Mouse (Mus musculus) forebrain, embryonic 15.5 days (tissue): ENCODE measurements around the gene Alcam. TPM values are rescaled to one million over a fixed set of nuclear protein-coding genes. Genes with fewer than 3 reads are reported as not detected.
A peak's percentile ranks its signal among the peaks of the same experiment; 100 is the strongest.

Experiments
- ATAC-seq: fragments of 200-750 bp; cut with Nextera tagmentation; replicated peaks from 2 replicates; pipeline ENCODE4 v1.8.0; 2017; ENCODE audit warnings: mild to moderate bottlenecking, moderate TSS enrichment, moderate library complexity
- H3K27ac ChIP-seq: fragments of 300-500 bp; sonication (generic); replicated peaks from 2 replicates; pipeline ENCODE4 v1.5.1; 2015; ENCODE audit warnings: mild to moderate bottlenecking, inconsistent platforms
- H3K27me3 ChIP-seq: fragments of 300-500 bp; sonication (generic); 2 replicates; pipeline ENCODE4 v1.6.1; 2015; ENCODE audit warnings: inconsistent platforms
- H3K36me3 ChIP-seq: fragments of 300-500 bp; sonication (generic); 2 replicates; pipeline ENCODE4 v1.6.1; 2015; ENCODE audit warnings: mild to moderate bottlenecking, inconsistent platforms
- H3K4me1 ChIP-seq: fragments of 300-500 bp; sonication (generic); 2 replicates; pipeline ENCODE4 v1.6.1; 2015; ENCODE audit warnings: inconsistent platforms
- H3K4me2 ChIP-seq: fragments of 300-500 bp; sonication (generic); replicated peaks from 2 replicates; pipeline ENCODE4 v1.6.1; 2015; ENCODE audit warnings: mild to moderate bottlenecking, inconsistent platforms
- H3K4me3 ChIP-seq: fragments of 300-500 bp; sonication (generic); 2 replicates; pipeline ENCODE4 v1.5.1; 2015; ENCODE audit warnings: mild to moderate bottlenecking, inconsistent platforms
- H3K9ac ChIP-seq: fragments of 300-500 bp; sonication (generic); replicated peaks from 2 replicates; pipeline ENCODE4 v1.6.1; 2015; ENCODE audit warnings: mild to moderate bottlenecking, inconsistent platforms
- H3K9me3 ChIP-seq: fragments of 300-500 bp; sonication (generic); 2 replicates; pipeline ENCODE4 v1.6.1; 2016; ENCODE audit warnings: inconsistent platforms
- WGBS: fragments of 180-500 bp; shearing (Covaris S2); methylation state at CpG from one replicate; pipeline ENCODE4 v1.1.7; 2015; ENCODE audit warnings: mixed read lengths; 5-methylcytosine and 5-hydroxymethylcytosine counted together
- polyA plus RNA-seq: library from polyadenylated mRNA; unstranded; fragments of >200 nt; fragmentation: Nextera tagmentation; extraction: Ambion mirVana; gene quantifications from 2 replicates; pipeline ENCODE4 v1.2.1, GENCODE M21; 2015

The Alcam gene
- polyA plus RNA-seq, 1 experiment from 2014 or later: 22.5 TPM

DNA sequence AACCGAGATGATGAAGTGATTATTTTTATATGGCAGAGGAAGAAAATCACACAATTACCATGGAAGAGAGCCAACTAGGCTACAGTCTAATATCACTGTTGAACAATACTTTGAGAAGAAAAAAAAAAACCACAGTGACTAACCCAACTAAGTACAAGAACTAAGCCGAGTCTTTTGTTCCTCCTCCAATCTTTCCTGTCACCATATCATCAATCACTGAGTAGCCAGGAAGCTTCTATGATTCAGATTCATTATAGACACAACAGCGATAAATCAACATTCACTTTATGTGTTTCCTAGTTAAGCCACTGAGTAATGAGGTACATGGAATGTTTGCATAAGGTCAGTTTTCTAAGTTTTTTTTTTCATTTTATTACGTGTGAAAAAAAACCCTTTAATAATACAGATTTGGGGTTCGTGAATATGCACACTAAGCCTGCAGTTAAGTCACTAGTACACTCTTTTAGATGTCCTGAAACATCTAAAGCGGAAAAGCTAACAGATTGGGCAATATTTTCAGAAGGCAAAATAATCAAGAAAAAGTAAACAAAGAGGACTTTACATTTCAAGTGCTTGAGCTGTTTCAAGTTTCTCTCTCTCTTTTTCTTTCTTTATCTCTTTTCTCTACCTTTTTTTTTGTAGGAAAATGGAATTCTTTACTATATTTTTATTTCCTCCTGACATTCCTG is 15.5 kb downstream of the Alcam start:
- Histone ChIP-seq H3K36me3 (no peaks in the 10 kb centered on the region), H3K9ac (no peak overlapping the region), H3K4me2 (no peak overlapping the region), H3K4me3 (no peak overlapping the region), H3K4me1 (no peaks in the 10 kb centered on the region), H3K27me3 (no peaks in the 10 kb centered on the region), H3K9me3 (no peaks in the 10 kb centered on the region), H3K27ac (no peak overlapping the region)
- ATAC-seq: no peak
- WGBS: 85% methylated on average over 6 of the region's 6 CpGs

DNA sequence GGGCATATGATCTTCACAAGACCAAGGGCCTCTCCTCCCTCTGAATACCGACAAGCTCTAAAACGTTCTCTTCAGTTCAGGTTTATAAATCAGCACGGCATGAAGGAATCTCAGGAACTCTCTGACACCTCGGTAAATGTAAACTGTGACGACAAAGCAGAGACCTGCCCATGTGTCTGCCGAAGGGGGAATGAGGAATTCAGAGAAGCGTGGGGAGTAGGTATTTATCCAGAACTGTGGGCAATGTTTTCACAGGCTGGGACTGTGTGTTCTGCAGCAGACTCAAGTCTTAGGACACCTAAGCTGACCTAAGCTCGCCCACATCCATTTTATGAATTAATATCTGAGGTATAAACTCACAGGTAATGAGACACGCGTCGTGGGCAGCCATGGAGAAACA is 20.7 kb downstream of the Alcam start:
- no peak overlapping the region for H3K9ac ChIP-seq
- H3K9me3 ChIP-seq: no peaks in the 10 kb centered on the region
- no peak for ATAC-seq
- H3K4me3 ChIP-seq: no peak overlapping the region
- H3K27ac ChIP-seq: no peak overlapping the region
- H3K36me3 ChIP-seq: no peaks in the 10 kb centered on the region
- no peak overlapping the region for H3K4me2 ChIP-seq
- no peaks in the 10 kb centered on the region for H3K27me3 ChIP-seq
- H3K4me1 ChIP-seq: peaks cover 4% of the 10 kb centered on the region; the same call in 1 of the 2 replicates
- 83% methylated on average over 11 of the region's 11 CpGs for WGBS

DNA sequence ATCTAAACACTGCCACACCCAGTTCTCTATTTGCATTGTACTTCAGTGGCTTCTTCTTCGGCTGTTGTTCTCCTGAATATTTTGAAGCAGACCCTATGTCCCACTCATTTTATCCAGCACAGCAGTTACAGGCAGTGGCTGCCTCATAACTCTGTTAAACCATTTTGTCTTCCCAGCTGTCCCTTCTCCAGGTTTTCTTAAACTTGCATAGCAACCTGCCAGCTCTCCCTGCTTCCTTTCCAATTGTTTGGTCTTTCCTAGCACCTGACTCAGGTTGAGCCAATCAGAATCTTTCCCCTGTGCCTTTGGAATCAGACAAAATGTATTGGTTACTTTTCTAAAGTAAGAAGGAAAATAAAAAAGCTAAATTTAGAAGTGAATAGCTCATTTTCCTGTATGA is 21.8 kb downstream of the Alcam start:
- no peaks in the 10 kb centered on the region for H3K9me3 ChIP-seq
- H3K4me2 ChIP-seq: no peak overlapping the region
- 90% methylated on average over 1 of the region's 1 CpGs for WGBS
- no peaks in the 10 kb centered on the region for H3K36me3 ChIP-seq
- H3K27ac ChIP-seq: no peak overlapping the region
- H3K9ac ChIP-seq: no peak overlapping the region
- peaks cover 4% of the 10 kb centered on the region; the same call in 1 of the 2 replicates for H3K4me1 ChIP-seq
- no peaks in the 10 kb centered on the region for H3K27me3 ChIP-seq
- no peak for ATAC-seq
- H3K4me3 ChIP-seq: no peak overlapping the region

DNA sequence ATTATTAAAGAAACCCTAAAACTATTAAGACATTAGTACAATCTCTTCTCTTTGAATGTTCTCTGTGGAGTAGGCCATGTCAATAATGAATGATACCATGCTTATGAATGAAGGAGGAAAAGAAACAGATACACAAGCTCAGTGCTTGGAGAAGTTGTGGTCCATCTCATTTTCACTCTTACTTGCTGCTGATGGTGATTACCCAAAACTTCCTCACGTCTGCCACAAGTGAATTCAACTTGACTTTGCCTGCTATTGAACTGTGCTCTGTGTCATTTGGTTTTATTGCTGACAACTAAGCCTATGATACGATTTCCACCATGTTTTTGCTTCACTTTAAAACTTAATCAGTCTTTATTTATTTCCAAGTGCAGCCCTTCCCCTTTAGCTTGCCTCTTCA is 22.3 kb downstream of the Alcam start:
- H3K9me3 ChIP-seq: no peaks in the 10 kb centered on the region
- WGBS: 82% methylated on average over 2 of the region's 2 CpGs
- H3K4me3 ChIP-seq: no peak overlapping the region
- no peak for ATAC-seq
- no peak overlapping the region for H3K4me2 ChIP-seq
- no peak overlapping the region for H3K27ac ChIP-seq
- no peak overlapping the region for H3K9ac ChIP-seq
- no peaks in the 10 kb centered on the region for H3K36me3 ChIP-seq
- peaks cover 4% of the 10 kb centered on the region; the same call in 1 of the 2 replicates for H3K4me1 ChIP-seq
- H3K27me3 ChIP-seq: no peaks in the 10 kb centered on the region

DNA sequence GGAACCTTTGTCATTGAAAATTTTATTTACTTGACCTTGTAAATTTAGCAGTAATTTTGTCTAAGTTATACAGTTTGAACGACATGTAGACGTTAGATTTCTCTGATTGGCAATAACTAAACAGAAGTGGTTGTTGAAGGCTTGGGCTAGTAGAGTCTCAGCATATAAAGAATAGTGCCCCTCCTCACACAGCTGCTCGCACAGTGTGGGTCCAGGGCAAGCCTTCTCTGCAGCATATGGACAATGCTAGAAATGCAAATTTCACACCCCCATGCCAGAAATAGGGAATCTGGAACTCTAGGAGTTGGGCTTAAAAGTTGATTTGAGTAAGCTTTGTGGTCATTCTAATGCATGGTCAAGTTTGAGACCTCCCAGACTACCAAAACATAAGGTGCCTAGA is 23.8 kb downstream of the Alcam start:
- no peak overlapping the region for H3K4me3 ChIP-seq
- H3K4me1 ChIP-seq: peaks cover 4% of the 10 kb centered on the region; the same call in 1 of the 2 replicates
- H3K27ac ChIP-seq: no peak overlapping the region
- H3K27me3 ChIP-seq: no peaks in the 10 kb centered on the region
- no peak overlapping the region for H3K4me2 ChIP-seq
- H3K9ac ChIP-seq: no peak overlapping the region
- 55% methylated on average over 3 of the region's 3 CpGs for WGBS
- no peaks in the 10 kb centered on the region for H3K9me3 ChIP-seq
- H3K36me3 ChIP-seq: no peaks in the 10 kb centered on the region
- ATAC-seq: 0 out of 2 replicates have a peak, but pooled peaks have one; percentile 55

DNA sequence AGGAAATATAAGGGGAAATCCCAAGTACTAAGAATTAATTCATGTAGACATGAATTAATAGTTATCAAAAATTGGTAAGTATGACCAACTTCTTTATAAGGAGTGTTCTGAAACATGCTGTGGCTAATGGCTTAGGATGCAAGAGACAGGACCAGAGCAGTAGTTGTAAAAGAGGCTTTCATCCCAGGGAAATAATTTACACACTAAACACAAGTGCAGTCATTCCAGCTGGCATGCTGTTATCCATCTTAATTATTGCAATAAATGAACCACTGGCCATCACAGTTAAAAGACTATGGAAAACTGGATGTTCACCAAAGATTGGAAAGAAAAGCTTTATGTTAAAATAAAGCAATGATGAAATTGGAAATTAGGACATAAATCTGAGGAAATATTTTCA is 24.2 kb downstream of the Alcam start:
- H3K4me1 ChIP-seq: peaks cover 4% of the 10 kb centered on the region; the same call in 1 of the 2 replicates
- H3K27me3 ChIP-seq: no peaks in the 10 kb centered on the region
- H3K4me3 ChIP-seq: no peak overlapping the region
- H3K9me3 ChIP-seq: no peaks in the 10 kb centered on the region
- H3K9ac ChIP-seq: no peak overlapping the region
- ATAC-seq: no peak
- no peak overlapping the region for H3K4me2 ChIP-seq
- no peak overlapping the region for H3K27ac ChIP-seq
- no peaks in the 10 kb centered on the region for H3K36me3 ChIP-seq

DNA sequence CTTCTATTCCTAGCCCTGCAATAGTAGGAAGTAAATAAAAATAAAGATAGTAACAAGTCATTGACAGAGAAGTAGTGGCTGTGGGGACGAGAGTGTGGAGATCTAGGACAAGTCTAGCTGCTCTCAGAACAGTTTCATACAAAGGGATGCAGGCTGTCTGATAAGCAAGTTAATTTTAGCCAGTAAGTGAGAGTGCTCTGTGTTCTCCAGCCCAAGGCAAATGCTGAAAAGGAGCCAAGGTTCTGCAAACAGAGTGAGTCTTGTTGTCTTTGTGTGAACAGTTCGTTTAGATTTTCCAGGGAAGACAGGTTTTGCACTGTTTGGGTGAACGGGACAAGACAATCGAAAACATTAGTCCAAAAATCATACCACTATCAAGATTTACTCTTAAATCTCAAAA is 25.4 kb downstream of the Alcam start:
- no peak overlapping the region for H3K4me2 ChIP-seq
- no peaks in the 10 kb centered on the region for H3K36me3 ChIP-seq
- no peak overlapping the region for H3K4me3 ChIP-seq
- H3K27me3 ChIP-seq: no peaks in the 10 kb centered on the region
- 52% methylated on average over 4 of the region's 4 CpGs for WGBS
- H3K9ac ChIP-seq: no peak overlapping the region
- peaks cover 4% of the 10 kb centered on the region; the same call in 1 of the 2 replicates for H3K4me1 ChIP-seq
- no peaks in the 10 kb centered on the region for H3K9me3 ChIP-seq
- ATAC-seq: no peak; the same call in 1 of the 2 replicates
- H3K27ac ChIP-seq: no peak overlapping the region

DNA sequence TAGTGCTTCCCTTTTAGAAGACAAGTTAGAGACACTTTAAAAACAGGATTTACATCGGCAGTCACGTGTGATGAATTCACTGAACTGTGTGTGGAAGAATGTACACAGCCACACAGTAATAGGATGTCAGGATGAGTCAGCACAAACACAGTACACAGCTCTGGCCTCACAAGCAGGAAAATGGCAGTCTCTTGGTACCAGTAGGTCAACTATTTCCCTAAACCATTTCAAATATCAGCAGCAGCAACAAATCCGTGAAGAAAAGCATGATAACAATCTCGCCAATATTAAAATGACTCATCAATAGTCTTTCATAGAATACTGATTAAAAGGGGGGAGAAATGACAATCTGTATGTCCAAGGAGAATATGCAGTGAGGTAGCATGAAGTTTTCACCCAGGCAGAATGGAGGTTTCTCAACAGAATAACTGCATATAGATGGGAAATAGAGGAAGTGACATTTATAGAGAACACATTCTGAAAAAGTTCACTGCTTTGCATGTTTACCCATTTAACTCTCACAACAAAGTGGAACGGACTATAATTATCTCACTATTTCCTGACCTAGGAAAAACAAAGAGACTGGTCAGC is 35.2 kb downstream of the Alcam start:
- H3K4me1 ChIP-seq: no peaks in the 10 kb centered on the region
- no peak overlapping the region for H3K9ac ChIP-seq
- no peak for ATAC-seq
- no peaks in the 10 kb centered on the region for H3K36me3 ChIP-seq
- no peak overlapping the region for H3K27ac ChIP-seq
- H3K4me3 ChIP-seq: no peak overlapping the region
- WGBS: 70% methylated on average over 5 of the region's 5 CpGs
- H3K27me3 ChIP-seq: no peaks in the 10 kb centered on the region
- H3K9me3 ChIP-seq: no peaks in the 10 kb centered on the region
- no peak overlapping the region for H3K4me2 ChIP-seq

DNA sequence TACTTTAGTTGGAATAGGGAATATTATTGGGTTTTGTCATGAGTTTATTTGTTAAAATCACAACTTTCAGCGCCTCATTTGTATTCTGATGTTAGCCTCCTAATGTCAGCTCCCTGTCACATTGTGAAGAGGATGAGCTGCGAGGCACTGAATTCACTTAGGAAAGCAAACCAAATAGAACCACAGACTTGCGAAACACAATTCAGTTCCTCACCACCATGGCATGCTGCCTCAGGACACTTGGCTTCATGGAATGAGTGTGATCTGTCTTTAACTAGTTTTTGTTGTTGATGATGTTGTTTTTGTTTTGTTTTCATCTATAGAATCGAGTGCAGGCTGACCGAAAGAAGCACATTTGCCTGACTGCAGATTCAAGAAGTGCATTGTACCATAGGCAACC is 35.9 kb downstream of the Alcam start:
- Histone ChIP-seq H3K27ac (no peak overlapping the region), H3K4me1 (no peaks in the 10 kb centered on the region), H3K9me3 (no peaks in the 10 kb centered on the region), H3K4me2 (no peak overlapping the region), H3K36me3 (no peaks in the 10 kb centered on the region), H3K9ac (no peak overlapping the region), H3K27me3 (no peaks in the 10 kb centered on the region), H3K4me3 (no peak overlapping the region)
- ATAC-seq: no peak
- 69% methylated on average over 5 of the region's 5 CpGs for WGBS

DNA sequence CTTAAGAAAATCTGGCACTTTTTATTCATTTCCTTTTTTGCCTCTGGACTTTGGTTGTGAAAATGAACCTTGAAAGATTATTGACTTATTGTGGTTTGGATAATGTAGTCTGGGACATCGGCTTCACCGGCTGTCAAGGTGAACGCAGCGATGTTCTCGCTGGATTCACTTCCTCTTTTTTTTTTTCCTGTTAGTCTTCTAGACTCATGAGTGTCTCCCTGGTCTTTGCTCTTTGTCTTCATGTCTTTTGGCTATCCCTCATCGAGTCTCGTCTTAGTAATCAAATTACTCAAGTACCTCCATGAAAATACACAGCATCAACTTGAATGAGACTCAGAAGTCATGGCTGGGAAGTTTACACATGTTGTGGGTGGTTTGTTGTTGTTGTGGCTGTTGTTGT is 36.7 kb downstream of the Alcam start:
- no peak for ATAC-seq
- Histone ChIP-seq H3K9ac (no peak overlapping the region), H3K4me3 (no peak overlapping the region), H3K4me1 (no peaks in the 10 kb centered on the region), H3K4me2 (no peak overlapping the region), H3K27ac (no peak overlapping the region), H3K27me3 (no peaks in the 10 kb centered on the region), H3K9me3 (no peaks in the 10 kb centered on the region), H3K36me3 (no peaks in the 10 kb centered on the region)
- 92% methylated on average over 7 of the region's 7 CpGs for WGBS

DNA sequence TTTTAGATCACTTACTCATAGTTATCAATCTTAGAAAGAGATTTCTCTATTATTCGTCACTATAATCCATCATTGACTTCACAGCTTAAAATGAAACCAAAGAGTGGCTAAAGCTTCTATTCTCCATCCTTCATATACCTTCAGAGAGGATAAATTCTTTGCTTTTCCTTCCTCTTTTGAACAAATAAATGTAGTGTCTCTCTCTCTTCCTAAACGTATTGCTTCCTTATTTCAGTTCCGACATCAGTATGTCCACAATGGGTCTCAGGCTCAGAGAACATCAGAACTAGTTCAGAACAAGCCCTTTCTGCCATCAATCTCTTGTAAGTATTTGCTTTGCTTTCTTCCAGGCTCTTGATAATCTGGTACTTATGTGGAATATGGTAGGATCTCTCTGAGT is 40.2 kb downstream of the Alcam start:
- no peaks in the 10 kb centered on the region for H3K4me1 ChIP-seq
- H3K9ac ChIP-seq: no peak overlapping the region
- H3K4me3 ChIP-seq: no peak overlapping the region
- no peak overlapping the region for H3K27ac ChIP-seq
- no peak for ATAC-seq
- no peak overlapping the region for H3K4me2 ChIP-seq
- WGBS: 96% methylated on average over 3 of the region's 3 CpGs
- H3K9me3 ChIP-seq: no peaks in the 10 kb centered on the region
- H3K36me3 ChIP-seq: no peaks in the 10 kb centered on the region
- H3K27me3 ChIP-seq: no peaks in the 10 kb centered on the region

DNA sequence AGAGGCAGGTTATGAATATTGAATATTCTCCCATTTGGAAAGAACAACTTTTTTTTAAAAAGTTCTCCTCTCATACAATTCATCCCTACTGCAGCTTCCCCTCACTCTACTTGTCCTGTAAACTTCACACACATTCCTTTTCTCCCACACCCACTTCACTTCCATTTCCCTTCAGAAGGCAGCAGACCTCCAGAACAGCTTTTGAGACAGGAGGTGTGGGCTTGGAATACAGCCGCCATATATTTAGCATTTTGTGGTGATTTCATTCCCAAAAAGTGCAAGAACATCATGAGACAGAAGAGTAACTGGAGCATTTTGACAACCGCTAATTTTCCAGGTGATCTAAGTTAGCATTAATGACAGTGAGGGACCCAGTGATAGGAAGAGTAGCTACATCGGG is 47.8 kb downstream of the Alcam start:
- WGBS: 93% methylated on average over 3 of the region's 3 CpGs
- H3K27ac ChIP-seq: no peak overlapping the region

DNA sequence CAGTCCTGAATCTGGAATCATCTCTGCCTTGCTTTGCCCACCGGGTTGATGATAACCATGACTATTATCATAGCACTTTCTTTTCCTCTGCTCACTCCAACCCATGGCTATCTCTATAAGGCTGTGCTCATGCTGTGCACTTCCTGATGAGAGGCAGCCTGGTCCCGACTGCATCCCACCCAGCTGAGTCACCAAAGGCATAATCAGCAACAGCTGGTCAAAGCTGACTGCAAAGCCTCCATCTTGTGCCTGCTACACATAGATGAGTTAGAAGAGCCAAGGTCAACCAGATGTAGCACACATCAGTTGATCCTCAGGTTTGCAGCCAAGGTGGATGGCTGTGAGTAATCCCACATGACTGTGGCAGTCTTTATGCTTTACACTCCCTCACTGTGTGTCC is 48.6 kb downstream of the Alcam start:
- H3K9me3 ChIP-seq: no peaks in the 10 kb centered on the region
- H3K4me3 ChIP-seq: no peak overlapping the region
- 89% methylated on average over 2 of the region's 2 CpGs for WGBS
- no peaks in the 10 kb centered on the region for H3K27me3 ChIP-seq
- H3K9ac ChIP-seq: no peak overlapping the region
- H3K27ac ChIP-seq: no peak overlapping the region
- no peaks in the 10 kb centered on the region for H3K36me3 ChIP-seq
- ATAC-seq: no peak
- no peaks in the 10 kb centered on the region for H3K4me1 ChIP-seq
- H3K4me2 ChIP-seq: no peak overlapping the region

More for the DNA sequence above, 47.8 kb downstream of the Alcam start:
- Histone ChIP-seq H3K9me3 (no peaks in the 10 kb centered on the region), H3K27me3 (no peaks in the 10 kb centered on the region), H3K36me3 (no peaks in the 10 kb centered on the region), H3K4me3 (no peak overlapping the region), H3K4me1 (no peaks in the 10 kb centered on the region), H3K4me2 (no peak overlapping the region), H3K9ac (no peak overlapping the region)
- ATAC-seq: no peak
